Mouse (Mus musculus): Measurements from ENCODE around the gene Lap3. TPM values are rescaled to one million over a fixed set of nuclear protein-coding genes. Genes with fewer than 3 reads are reported as not detected.
A peak's percentile ranks its signal among the peaks of the same experiment; 100 is the strongest.

The Lap3 gene
- polyA plus RNA-seq, 1 experiment: 18.5 TPM

- peak overlapping the region; percentile 69 for H3K4me3 ChIP-seq (ENCODE audit: insufficient read depth, low read length)
- peaks cover 52% of the 10 kb centered on the region for H3K4me1 ChIP-seq (ENCODE audit: control insufficient read depth, insufficient read depth, low read length)
- no peak overlapping the region for H3K27ac ChIP-seq (ENCODE audit: insufficient read depth, low read depth, low read length)
These were observed 1.1 kb downstream of the Lap3 start for GRCm38 (mm10) chr5:45494093-45494755.

GRCm38 (mm10) chr5:45495429-45495975, 2.3 kb downstream of the Lap3 start:
- no peak overlapping the region for H3K27ac ChIP-seq (ENCODE audit: insufficient read depth, low read depth, low read length)
- peaks cover 52% of the 10 kb centered on the region for H3K4me1 ChIP-seq (ENCODE audit: control insufficient read depth, insufficient read depth, low read length)
- H3K4me3 ChIP-seq (ENCODE audit: insufficient read depth, low read length): no peak overlapping the region
- no peak for TF ChIP-seq CTCF (IDR thresholded peaks at IDR 0.05; ENCODE audit: low read depth, low read length)
- no peak for TF ChIP-seq POLR2A (IDR thresholded peaks at IDR 0.05; ENCODE audit: borderline replicate concordance, low read depth, low read length)

More at GRCm38 (mm10) chr5:45494093-45494755, 1.1 kb downstream of the Lap3 start:
- no peak for TF ChIP-seq POLR2A (IDR thresholded peaks at IDR 0.05; ENCODE audit: borderline replicate concordance, low read depth, low read length)
- TF ChIP-seq CTCF (IDR thresholded peaks at IDR 0.05; ENCODE audit: low read depth, low read length): no peak

GRCm38 (mm10) chr5:45496042-45496441, 2.9 kb downstream of the Lap3 start:
- H3K4me3 ChIP-seq (ENCODE audit: insufficient read depth, low read length): no peak overlapping the region
- H3K4me1 ChIP-seq (ENCODE audit: control insufficient read depth, insufficient read depth, low read length): peaks cover 52% of the 10 kb centered on the region
- TF ChIP-seq CTCF (IDR thresholded peaks at IDR 0.05; ENCODE audit: low read depth, low read length) (no peak), POLR2A (IDR thresholded peaks at IDR 0.05; ENCODE audit: borderline replicate concordance, low read depth, low read length) (no peak)
- H3K27ac ChIP-seq (ENCODE audit: insufficient read depth, low read depth, low read length): no peak overlapping the region

- H3K4me3 ChIP-seq (ENCODE audit: insufficient read depth, low read length): no peak overlapping the region
- TF ChIP-seq CTCF (IDR thresholded peaks at IDR 0.05; ENCODE audit: low read depth, low read length) (no peak), POLR2A (IDR thresholded peaks at IDR 0.05; ENCODE audit: borderline replicate concordance, low read depth, low read length) (no peak)
- no peak overlapping the region for H3K27ac ChIP-seq (ENCODE audit: insufficient read depth, low read depth, low read length)
- peaks cover 49% of the 10 kb centered on the region for H3K4me1 ChIP-seq (ENCODE audit: control insufficient read depth, insufficient read depth, low read length)
These were observed 3.3 kb downstream of the Lap3 start for GRCm38 (mm10) chr5:45496479-45496878.

GRCm38 (mm10) chr5:45496930-45497550, 3.9 kb downstream of the Lap3 start:
- no peak for TF ChIP-seq POLR2A (IDR thresholded peaks at IDR 0.05; ENCODE audit: borderline replicate concordance, low read depth, low read length)
- TF ChIP-seq CTCF (IDR thresholded peaks at IDR 0.05; ENCODE audit: low read depth, low read length): no peak
- no peak overlapping the region for H3K4me3 ChIP-seq (ENCODE audit: insufficient read depth, low read length)
- H3K27ac ChIP-seq (ENCODE audit: insufficient read depth, low read depth, low read length): no peak overlapping the region
- peaks cover 43% of the 10 kb centered on the region for H3K4me1 ChIP-seq (ENCODE audit: control insufficient read depth, insufficient read depth, low read length)

DNA sequence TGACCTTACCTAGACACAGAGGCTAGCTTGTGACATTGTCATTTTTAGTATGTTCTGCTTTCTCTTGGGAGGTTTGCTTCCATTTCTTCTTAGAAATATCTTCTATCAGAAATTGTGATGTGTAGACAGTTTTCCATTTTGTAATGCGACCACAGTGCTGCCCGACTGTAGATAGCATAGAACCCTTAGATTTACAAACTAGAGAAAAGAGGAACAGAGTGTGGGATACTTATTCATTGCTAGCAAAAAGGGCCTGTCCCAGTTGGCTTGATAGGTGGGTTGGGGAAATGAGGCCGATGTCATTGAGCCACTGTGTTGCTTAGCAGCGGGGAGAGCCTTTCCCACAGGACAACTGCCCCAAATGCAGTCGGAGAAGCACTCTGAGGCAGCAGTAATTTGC, 4.4 kb downstream of the Lap3 start:
- TF ChIP-seq POLR2A (IDR thresholded peaks at IDR 0.05; ENCODE audit: borderline replicate concordance, low read depth, low read length): no peak
- no peak for TF ChIP-seq CTCF (IDR thresholded peaks at IDR 0.05; ENCODE audit: low read depth, low read length)
- Histone ChIP-seq H3K4me3 (ENCODE audit: insufficient read depth, low read length) (no peak overlapping the region), H3K4me1 (ENCODE audit: control insufficient read depth, insufficient read depth, low read length) (peaks cover 38% of the 10 kb centered on the region), H3K27ac (ENCODE audit: insufficient read depth, low read depth, low read length) (no peak overlapping the region)

DNA sequence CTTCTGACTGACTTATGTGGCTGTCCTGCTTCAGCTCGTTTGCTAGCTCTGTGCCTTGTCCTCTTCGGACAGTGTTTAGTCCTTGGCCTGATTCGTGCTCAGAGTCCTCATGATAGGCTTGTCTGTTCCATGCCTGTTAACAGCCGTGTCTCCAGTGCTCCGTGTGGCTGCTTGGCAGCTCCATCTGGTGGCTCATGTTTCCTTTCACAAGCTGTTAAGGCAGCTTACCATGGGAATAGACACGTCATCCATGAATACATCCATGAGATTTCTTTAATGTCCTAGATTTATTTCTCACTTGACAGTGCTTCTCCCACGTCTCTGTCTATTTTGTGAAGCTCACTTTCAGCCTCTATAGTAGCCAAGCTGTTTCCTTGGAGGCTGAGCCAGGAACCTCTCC, 16.9 kb downstream of the Lap3 start:
- no peak overlapping the region for H3K27ac ChIP-seq (ENCODE audit: insufficient read depth, low read depth, low read length)
- TF ChIP-seq CTCF (IDR thresholded peaks at IDR 0.05; ENCODE audit: low read depth, low read length) (no peak), POLR2A (IDR thresholded peaks at IDR 0.05; ENCODE audit: borderline replicate concordance, low read depth, low read length) (no peak)
- no peaks in the 10 kb centered on the region for H3K4me1 ChIP-seq (ENCODE audit: control insufficient read depth, insufficient read depth, low read length)
- H3K4me3 ChIP-seq (ENCODE audit: insufficient read depth, low read length): no peak overlapping the region

GRCm38 (mm10) chr5:45512908-45513307, 19.7 kb downstream of the Lap3 start:
- no peak overlapping the region for H3K4me3 ChIP-seq (ENCODE audit: insufficient read depth, low read length)
- TF ChIP-seq POLR2A (IDR thresholded peaks at IDR 0.05; ENCODE audit: borderline replicate concordance, low read depth, low read length) (no peak), CTCF (IDR thresholded peaks at IDR 0.05; ENCODE audit: low read depth, low read length) (no peak)
- no peak overlapping the region for H3K27ac ChIP-seq (ENCODE audit: insufficient read depth, low read depth, low read length)
- no peaks in the 10 kb centered on the region for H3K4me1 ChIP-seq (ENCODE audit: control insufficient read depth, insufficient read depth, low read length)

DNA sequence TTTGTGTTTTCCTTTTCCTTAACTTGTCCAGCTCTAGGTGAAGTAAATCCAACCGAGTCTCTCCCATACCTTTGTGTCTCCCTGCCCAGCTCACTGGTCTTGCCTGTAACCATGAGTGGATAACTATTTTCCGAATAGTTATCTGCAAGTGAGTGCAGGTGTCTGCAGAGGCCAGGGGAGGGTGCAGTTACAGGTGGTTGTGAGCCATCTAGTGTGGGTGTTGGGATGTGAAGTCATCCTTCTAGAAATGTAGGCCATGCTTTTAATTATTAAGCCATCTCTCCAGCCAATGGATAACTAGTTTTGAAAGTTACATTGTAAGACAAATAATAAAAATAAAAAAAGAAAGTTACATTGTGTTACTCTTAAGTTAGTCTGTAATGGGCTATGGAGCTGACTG, 20.3 kb downstream of the Lap3 start:
- H3K27ac ChIP-seq (ENCODE audit: insufficient read depth, low read depth, low read length): no peak overlapping the region
- H3K4me1 ChIP-seq (ENCODE audit: control insufficient read depth, insufficient read depth, low read length): no peaks in the 10 kb centered on the region
- TF ChIP-seq CTCF (IDR thresholded peaks at IDR 0.05; ENCODE audit: low read depth, low read length) (no peak), POLR2A (IDR thresholded peaks at IDR 0.05; ENCODE audit: borderline replicate concordance, low read depth, low read length) (no peak)
- H3K4me3 ChIP-seq (ENCODE audit: insufficient read depth, low read length): no peak overlapping the region

GRCm38 (mm10) chr5:45514599-45514998, 21.4 kb downstream of the Lap3 start:
- no peak overlapping the region for H3K27ac ChIP-seq (ENCODE audit: insufficient read depth, low read depth, low read length)
- H3K4me3 ChIP-seq (ENCODE audit: insufficient read depth, low read length): no peak overlapping the region
- no peak for TF ChIP-seq CTCF (IDR thresholded peaks at IDR 0.05; ENCODE audit: low read depth, low read length)
- no peak for TF ChIP-seq POLR2A (IDR thresholded peaks at IDR 0.05; ENCODE audit: borderline replicate concordance, low read depth, low read length)
- peaks cover 3% of the 10 kb centered on the region; the same call in 1 of the 2 replicates for H3K4me1 ChIP-seq (ENCODE audit: control insufficient read depth, insufficient read depth, low read length)
